Mouse (Mus musculus) common myeloid progenitor, adult 5-6 weeks (primary cell): Measurements from ENCODE around the gene Eno4. TPM values are rescaled to one million over a fixed set of nuclear protein-coding genes. Genes with fewer than 3 reads are reported as not detected.

Experiments
- ATAC-seq: replicated peaks from 2 replicates; pipeline ENCODE4 v1.8.0; 2016; ENCODE audit warnings: low read depth, mild to moderate bottlenecking, moderate TSS enrichment, inconsistent platforms; ENCODE audit not compliant: poor library complexity, severe bottlenecking
- total RNA-seq: library from RNA; stranded (forward); fragments of 200-1000, 187-1606 nt; gene quantifications from 2 replicates; pipeline ENCODE4 v1.2.3, GENCODE M21; 2017

Gene Eno4
- total RNA-seq, 1 experiment from 2014 or later, result not detected

- no peak for ATAC-seq
These were observed 25.7 kb downstream of the Eno4 start for GRCm38 (mm10) chr19:58968731-58969506.

- ATAC-seq, result no peak
These were observed 27.6 kb downstream of the Eno4 start for GRCm38 (mm10) chr19:58970826-58971225.

GRCm38 (mm10) chr19:58974126-58974525, 30.9 kb downstream of the Eno4 start:
- no peak for ATAC-seq

GRCm38 (mm10) chr19:58975216-58975863, 32.1 kb downstream of the Eno4 start:
- ATAC-seq, result no peak

- peak; percentile 99 for ATAC-seq
These were observed 35.4 kb downstream of the Eno4 start for GRCm38 (mm10) chr19:58978401-58979171.

GRCm38 (mm10) chr19:58979436-58980055, 36.3 kb downstream of the Eno4 start:
- no peak for ATAC-seq

GRCm38 (mm10) chr19:58980056-58980440, 36.8 kb downstream of the Eno4 start:
- ATAC-seq, result no peak

GRCm38 (mm10) chr19:58981571-58981970, 38.3 kb downstream of the Eno4 start:
- ATAC-seq, result no peak

GRCm38 (mm10) chr19:59002827-59003226, 59.6 kb downstream of the Eno4 start:
- no peak for ATAC-seq

- ATAC-seq, result no peak
These were observed 63.5 kb downstream of the Eno4 start for GRCm38 (mm10) chr19:59006577-59007340.

- ATAC-seq, result no peak
These were observed 67.6 kb downstream of the Eno4 start for GRCm38 (mm10) chr19:59010802-59011201.

Other genes starting within 250 kb of the Eno4 start
- gene Pnliprp1, start 214.5 kb upstream of the Eno4 start, total RNA-seq, result not detected in 2 replicates
- not detected in 2 replicates for gene Pnliprp2, start 183.7 kb upstream of the Eno4 start, total RNA-seq
- not detected in 2 replicates for gene 1700019N19Rik, start 149.0 kb upstream of the Eno4 start, total RNA-seq
- not detected in 2 replicates for gene Hspa12a, start 229 bp downstream of the Eno4 start, total RNA-seq
- gene Shtn1, start 132.7 kb downstream of the Eno4 start, total RNA-seq, result 0.05 and 1.0 TPM in 2 replicates
- gene Vax1, start 226.6 kb downstream of the Eno4 start, total RNA-seq, result not detected in 2 replicates